Mouse (Mus musculus): Measurements from ENCODE around the gene Reep3.

Reep3 gene

GRCm38 (mm10) chr10:66968541-66968940 lies 128.2 kb downstream of the Reep3 start:
- peak; percentile 31 for DNase-seq

DNA sequence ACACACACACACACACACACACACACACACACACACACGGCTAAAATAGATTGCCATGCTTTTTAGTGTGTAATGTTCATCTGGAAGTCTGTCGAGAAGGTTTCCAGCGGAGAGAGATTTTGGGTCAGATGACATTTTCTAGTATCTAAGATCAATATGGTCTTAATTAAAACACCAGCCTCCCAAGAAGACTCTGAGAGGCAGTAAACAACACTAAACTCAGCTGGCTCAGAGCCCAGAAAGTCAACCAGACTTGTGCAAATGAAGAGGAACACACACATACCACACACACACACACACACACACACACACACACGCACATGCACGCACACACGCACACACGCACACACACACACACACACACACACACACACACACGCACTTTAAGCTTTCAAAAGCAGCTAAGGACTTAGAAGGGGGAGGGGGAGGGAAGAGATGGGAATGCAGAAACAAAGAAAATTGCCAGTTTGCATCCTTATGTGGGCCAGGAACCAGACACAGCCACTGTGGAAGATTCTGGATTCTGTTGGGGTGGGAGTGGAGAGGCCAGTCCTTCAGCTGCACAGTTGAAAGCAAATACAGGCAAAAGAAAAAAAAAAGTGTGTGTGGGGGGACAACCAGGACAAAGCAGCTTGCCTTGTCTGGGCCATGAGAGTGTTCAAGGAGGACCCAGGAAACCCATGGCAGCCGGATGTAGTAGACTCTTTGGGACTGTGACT lies 130.2 kb downstream of the Reep3 start:
- peak; percentile 22 for DNase-seq

GRCm38 (mm10) chr10:66960136-66960535 lies 136.6 kb downstream of the Reep3 start:
- no peak for DNase-seq
